Mouse (Mus musculus) kidney, postnatal 10 days (tissue): ENCODE results near the gene Cxcr5.

Experiments used
- DNase-seq: peaks from one replicate; pipeline ENCODE4 v3.0.0; 2021; ENCODE audit warnings: mixed read lengths

Cxcr5 gene

DNA sequence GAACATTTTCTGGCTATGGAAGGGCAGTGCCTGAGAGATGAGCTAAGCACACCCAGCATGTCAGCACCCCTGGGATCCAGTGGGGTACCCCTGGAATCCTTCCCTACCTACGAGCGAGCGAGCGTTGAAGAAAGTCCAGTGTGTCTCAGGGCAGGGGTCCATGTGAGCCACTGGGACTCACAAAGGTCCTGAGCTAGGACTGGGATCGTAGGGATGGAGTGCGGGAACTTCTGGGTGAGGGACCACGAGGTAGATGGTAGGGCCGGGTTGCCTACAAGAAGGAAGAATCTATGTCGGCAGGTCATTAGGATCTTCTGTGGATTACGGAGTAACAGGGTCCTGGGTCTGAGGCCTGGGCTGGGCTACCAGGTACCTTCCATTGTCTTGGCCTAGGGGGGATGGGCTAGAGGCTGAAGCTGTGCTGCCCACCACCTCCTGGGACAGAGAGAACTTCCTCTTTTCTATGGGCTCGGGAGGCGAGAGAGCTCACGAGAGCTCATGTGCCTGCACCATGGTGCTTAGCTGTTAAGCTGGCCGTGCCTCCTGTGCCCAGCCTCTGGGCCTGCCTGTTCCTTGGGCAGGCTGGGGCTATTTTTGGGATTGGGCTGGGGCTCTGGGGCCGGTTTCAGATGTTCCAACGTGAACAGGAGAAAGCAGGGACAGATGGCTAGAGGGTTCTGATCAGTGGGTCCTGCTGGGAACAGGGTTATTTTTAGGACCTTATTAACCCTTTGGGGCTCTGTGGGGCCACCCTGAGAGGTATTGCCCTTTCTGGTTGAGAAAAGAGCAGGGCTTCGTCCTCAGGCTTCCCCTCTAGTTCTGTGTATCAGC, 68.8 kb downstream of the Cxcr5 start:
- DNase-seq: peak; percentile 14

DNA sequence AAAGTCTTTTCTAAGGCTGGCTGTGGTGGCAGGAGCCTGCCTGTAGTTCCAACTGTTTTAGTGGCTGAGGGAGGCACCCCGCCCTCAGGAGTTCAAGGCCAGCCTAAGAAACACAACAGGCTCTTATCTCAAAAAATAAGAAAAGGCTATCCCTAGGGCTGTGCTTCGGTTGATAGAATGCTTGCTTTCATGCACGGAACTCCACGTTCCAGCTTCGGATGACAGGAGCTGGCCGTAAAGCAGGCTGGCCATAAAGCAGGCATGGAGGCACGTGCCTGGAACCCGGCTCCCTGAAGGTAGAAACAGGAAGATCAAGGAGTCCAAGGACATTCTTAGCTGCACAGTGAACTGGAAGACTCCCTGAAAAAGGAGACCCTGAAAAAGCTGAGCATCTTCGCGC, 70.3 kb downstream of the Cxcr5 start:
- DNase-seq: peak; percentile 55

GRCm38 (mm10) chr9:44490086-44490967, 71.3 kb downstream of the Cxcr5 start:
- DNase-seq: peak; percentile 83

GRCm38 (mm10) chr9:44489651-44490085, 72.0 kb downstream of the Cxcr5 start:
- DNase-seq: peak; percentile 71

GRCm38 (mm10) chr9:44488855-44489381, 72.8 kb downstream of the Cxcr5 start:
- peak; percentile 89 for DNase-seq

- no peak for DNase-seq
Measured at GRCm38 (mm10) chr9:44488416-44488815, 73.3 kb downstream of the Cxcr5 start.

- peak; percentile 79 for DNase-seq
Measured at GRCm38 (mm10) chr9:44487441-44487840, 74.2 kb downstream of the Cxcr5 start.

- DNase-seq: peak; percentile 76
Measured at GRCm38 (mm10) chr9:44486741-44487421, 74.8 kb downstream of the Cxcr5 start.

- peak; percentile 83 for DNase-seq
Measured at GRCm38 (mm10) chr9:44486335-44486734, 75.3 kb downstream of the Cxcr5 start.

- peak; percentile 67 for DNase-seq
Measured at GRCm38 (mm10) chr9:44485516-44486161, 76.0 kb downstream of the Cxcr5 start.

DNA sequence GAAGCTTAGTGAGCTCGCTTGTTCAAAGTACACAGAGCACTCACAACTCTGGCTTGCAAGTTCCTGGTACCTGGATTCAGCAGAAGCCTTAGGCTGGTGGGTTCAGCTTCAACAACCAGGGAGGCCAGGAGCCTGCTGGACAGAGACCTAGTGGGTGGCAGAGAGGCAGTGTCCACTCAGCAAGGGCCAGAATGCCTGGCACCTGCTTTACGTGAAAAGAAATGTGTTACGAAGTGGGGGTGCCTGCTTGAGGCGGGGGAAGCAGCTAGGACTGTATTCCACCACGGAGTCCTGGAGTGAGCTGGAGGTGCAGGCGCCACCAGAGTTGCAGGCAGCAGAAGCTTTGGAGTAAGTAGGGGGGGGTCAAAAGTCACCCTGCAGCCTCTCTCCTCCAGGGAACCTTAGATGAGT, 76.6 kb downstream of the Cxcr5 start:
- peak; percentile 27 for DNase-seq

DNA sequence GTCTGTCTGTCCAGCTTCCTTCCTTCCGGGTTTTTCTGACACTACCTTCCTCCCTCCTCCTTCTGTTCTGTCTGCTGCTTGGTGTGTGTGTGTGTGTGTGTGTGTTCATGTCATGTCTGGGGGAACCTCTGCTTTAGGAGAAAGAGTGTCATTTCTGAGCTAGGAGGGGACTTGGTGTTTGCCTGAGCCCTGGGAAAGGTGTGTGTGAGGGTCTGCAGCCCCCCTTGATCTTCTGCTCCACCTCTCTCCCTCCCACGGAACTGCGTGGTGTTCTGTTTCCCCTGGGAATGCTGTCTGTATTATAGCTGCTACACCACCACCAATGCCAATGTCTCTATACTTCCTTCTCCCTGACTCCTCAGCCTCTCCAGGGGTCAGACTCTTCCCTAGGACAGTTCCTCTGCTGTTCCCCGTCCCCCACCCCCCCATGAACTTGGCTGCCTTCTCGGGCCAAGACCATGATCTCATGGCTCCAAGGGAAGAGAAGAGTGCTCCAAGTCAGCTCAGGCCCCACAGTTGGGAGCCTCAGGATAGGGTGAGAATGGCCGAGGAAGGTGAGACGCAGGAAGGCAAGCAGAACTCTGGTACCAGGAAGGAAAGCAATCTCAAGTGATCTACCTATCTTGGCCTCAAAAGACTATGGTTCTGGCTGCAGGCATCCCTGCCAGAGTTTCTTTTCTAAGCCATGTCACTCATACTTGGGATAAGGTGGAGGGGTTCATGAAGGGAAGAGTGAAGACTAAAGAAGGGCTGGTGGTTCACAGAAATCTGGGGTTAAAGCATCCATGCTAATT, 77.2 kb downstream of the Cxcr5 start:
- peak; percentile 32 for DNase-seq

GRCm38 (mm10) chr9:44483510-44484044, 78.1 kb downstream of the Cxcr5 start:
- peak; percentile 81 for DNase-seq

DNA sequence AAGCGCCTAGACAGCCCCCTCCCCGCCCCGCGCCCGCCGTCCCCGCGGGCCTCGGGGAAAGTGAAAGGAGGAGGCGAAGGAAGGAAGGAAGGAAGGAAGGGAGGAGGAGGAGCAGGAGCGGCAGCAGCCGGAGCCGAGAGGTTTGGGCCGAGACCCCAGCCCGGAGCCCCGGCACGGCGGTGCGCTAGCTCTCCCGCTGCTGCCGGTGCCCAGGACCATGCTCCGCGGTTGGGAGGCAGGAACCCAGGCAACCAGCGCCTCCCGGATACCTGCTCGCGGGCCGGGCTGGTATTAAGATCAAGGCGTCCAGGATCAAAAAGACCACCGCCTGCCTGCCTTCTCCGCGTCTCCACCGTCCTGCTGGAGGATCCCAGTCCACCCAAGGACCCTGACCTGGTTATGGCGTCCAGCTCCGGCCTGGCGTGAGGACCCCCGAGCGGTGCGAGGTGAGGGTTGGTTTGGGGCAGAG, 78.6 kb downstream of the Cxcr5 start:
- DNase-seq: no peak

GRCm38 (mm10) chr9:44482552-44482951, 79.1 kb downstream of the Cxcr5 start, which contains the start of gene Bcl9l:
TSS of gene Bcl9l (plus strand) at chr9:44482825.
- DNase-seq: peak; percentile 97

- DNase-seq: no peak
Measured at GRCm38 (mm10) chr9:44482112-44482511, 79.6 kb downstream of the Cxcr5 start.

DNA sequence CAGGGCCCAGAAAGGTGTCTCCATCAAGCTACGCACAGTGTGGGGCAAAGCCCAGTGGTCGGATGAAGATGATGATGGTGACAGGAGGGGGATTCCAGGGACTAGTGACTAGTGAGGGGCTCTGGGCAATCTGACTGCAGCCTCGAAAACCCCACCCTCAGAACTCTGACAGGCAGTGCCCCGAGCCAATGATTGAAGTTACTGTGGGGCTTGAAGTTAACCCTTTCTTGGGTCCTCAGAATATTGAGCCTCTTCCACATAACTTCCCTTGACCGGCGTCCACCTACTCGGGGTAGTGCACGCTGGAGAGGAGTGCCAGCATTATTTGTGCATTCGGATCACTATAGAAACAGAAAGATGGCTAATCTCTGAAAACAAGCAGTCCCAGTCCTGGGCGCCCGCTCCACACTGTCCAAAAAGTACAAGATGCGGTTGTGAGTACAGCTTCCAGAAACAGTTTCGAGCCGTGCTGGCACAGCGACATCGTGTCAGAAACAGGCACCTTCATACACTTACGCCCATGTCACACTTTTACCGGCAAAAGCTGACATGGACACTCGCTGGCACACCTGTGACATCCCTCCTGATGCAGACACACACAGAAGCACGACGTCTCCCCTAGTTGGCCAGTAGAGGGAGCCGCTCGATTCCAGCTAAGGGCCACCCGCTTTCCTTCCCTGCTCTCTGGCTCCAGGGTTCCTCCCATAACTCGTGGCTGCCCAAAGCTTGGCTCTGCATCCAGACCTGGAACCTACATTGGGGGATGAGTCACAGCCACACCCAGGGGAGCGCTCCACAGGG, 81.8 kb downstream of the Cxcr5 start:
- peak; percentile 92 for DNase-seq

DNA sequence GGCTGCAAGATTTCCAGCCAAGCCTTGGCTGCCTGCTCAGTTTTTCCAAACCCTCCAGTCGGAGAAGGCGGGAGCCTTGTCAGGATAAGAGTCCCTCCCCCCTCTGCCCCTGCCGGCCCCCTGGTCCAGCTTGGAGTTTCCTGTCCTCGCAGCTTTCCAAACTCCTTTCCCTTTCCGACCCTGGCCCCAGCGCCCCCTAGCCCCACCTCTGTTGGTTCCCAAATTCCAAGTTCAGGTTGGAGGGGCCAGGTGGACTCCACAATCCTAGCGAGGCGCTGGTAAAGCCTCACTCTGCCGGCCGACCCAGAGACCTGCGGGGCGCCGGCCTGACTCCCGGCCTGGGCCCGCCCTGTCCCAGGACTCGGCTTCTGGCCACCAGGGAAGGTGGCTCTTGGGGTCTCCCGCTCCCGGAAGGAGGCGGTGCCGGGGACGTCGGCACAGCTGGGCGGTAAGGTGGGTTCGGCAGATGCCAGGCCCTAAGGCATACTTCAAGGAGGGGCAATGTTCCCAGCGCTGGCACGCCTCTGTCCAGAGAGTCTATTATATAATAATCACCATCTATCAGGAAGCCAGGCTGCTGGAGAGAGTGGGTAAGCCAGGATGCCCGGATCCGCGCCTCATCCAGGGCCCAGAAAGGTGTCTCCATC, 82.6 kb downstream of the Cxcr5 start:
- peak; percentile 92 for DNase-seq

GRCm38 (mm10) chr9:44478229-44478921, 83.3 kb downstream of the Cxcr5 start:
- DNase-seq: peak; percentile 88
